Mouse (Mus musculus): ENCODE measurements around the gene Hist1h1a. TPM values are rescaled to one million over a fixed set of nuclear protein-coding genes. Genes with fewer than 3 reads are reported as not detected.
A peak's percentile ranks its signal among the peaks of the same experiment; 100 is the strongest.

Hist1h1a gene
- total and polyA plus RNA-seq, 3 experiments = 2.4 to 1,163 (median 30.9) TPM

DNA sequence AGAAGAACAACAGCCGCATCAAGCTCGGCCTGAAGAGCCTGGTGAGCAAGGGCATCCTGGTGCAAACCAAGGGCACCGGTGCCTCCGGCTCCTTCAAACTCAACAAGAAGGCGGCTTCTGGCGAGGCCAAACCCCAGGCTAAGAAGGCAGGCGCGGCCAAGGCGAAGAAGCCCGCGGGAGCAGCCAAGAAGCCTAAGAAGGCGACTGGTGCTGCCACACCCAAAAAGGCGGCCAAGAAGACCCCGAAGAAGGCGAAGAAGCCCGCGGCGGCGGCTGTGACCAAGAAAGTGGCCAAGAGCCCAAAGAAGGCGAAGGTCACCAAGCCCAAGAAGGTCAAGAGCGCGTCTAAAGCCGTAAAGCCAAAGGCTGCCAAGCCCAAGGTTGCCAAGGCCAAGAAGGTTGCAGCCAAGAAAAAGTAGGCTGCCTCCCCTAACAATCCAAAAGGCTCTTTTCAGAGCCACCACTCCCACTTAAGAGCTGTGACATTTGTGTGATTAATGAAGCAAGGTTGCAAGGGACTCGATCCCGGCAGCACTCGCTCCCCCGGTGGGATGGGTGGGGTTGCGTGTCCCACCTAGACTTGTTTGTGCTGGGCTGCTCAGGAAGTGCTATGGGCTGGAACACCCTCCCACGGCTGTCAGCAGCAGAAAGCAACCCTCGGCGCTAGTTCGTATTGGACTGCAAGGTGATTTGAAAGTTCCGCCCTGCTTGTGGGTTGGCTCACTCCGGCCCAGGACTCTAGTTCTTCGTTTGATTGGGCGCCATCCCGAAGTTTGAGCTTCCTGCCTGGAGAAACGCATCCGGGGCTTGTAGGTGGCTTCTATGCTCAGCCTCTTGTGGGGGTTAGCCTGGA lies 24.2 kb upstream of the Hist1h1a start (continued):
- TF ChIP-seq HCFC1 (IDR thresholded peaks at IDR 0.05; ENCODE audit: low read depth, low read length) (peak; percentile 69), USF1 (IDR thresholded peaks at IDR 0.05; ENCODE audit: low read depth, low read length) (no peak; the same call in 1 of the 2 replicates), ETS1 (conservative IDR thresholded peaks at IDR 0.05; ENCODE audit: low read depth, low read length) (no peak; the same call in none of the 2 replicates), CHD2 (IDR thresholded peaks at IDR 0.05; ENCODE audit: low read length) (peak; percentile 95), ELF1 (IDR thresholded peaks at IDR 0.05; ENCODE audit: low read depth, low read length) (peak; percentile 80), ZMIZ1 (IDR thresholded peaks at IDR 0.05; ENCODE audit: low read depth, low read length) (peak; percentile 99), PAX5 (IDR thresholded peaks at IDR 0.05; ENCODE audit: low read length) (no peak)

DNA sequence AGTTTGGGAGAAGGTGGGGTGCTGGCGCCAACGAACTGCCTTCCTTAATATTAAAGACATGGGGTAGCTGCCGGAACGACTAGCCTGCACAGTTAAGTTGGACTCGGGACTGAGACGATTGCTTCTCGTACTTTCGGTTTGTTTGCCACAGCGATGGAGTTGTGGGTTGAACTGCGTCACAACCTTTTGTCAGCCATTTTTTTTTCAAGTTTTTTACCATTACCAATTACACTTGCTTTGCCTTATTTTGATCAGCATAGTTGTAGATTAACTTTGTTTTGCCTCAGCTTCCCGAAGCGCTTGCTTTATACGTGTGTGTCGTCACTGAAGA lies 23.6 kb upstream of the Hist1h1a start:
- dilution Hi-C loops (cut with MboI; ENCODE audit: extremely low pct_ligation_motif_present, extremely low pct_unique_long_range_greater_than_20kb, low sequenced_read_pairs) = loop anchor here (10.0 kb wide), 1 partner anchor 45 kb away; the partner anchor contains the start of genes Hist1h1t and Hist1h4c
- Histone ChIP-seq H3K9ac (ENCODE audit: insufficient read depth, low read depth) (peak overlapping the region; percentile 100), H3K4me2 (ENCODE audit: insufficient read depth, low read depth, poor library complexity, severe bottlenecking) (peak overlapping the region; percentile 84; the same call in 1 of the 2 replicates), H3K27me3 (replicated peaks) (no peaks in the 10 kb centered on the region), H3K79me2 (replicated peaks; ENCODE audit: control insufficient read depth, extremely low read depth, insufficient read depth, poor library complexity, severe bottlenecking) (no peaks in the 10 kb centered on the region), H3K27ac (ENCODE audit: insufficient read depth, low read depth) (peak overlapping the region; percentile 95), H3K9me3 (replicated peaks; ENCODE audit: low read length) (no peaks in the 10 kb centered on the region), H3K36me3 (replicated peaks in 1 of 2; ENCODE audit: control insufficient read depth in 1 of 2, insufficient read depth in 1 of 2, low read length in 1 of 2) (no peaks in the 10 kb centered on the region), H3K4me3 (replicated peaks in 1 of 3; ENCODE audit: low read depth in 2 of 3, low read length in 2 of 3, poor library complexity in 1 of 3) (peak overlapping the region; percentile 54 to 74 (median 54)), H3K4me1 (ENCODE audit: control insufficient read depth in 1 of 2, insufficient read depth in 2 of 2) (peaks cover 3 to 29% of the 10 kb centered on the region in 2 experiments; a peak in 3 of 4 replicates)
- no peak for DNase-seq (ENCODE audit: extremely low read depth)
- in situ Hi-C loops (cut with MboI; ENCODE audit: low pct_ligation_motif_present, low pct_unique_long_range_greater_than_20kb, low sequenced_read_pairs) = loop anchor here (5.0 kb wide), 1 partner anchor 38 kb away; no protein-coding TSS in a partner anchor
- TF ChIP-seq IRF4 (IDR thresholded peaks at IDR 0.05; ENCODE audit: low read depth, low read length) = no peak
- TF ChIP-seq TBP (conservative IDR thresholded peaks at IDR 0.05; ENCODE audit: low read depth, low read length) = 0 out of 2 replicates have a peak, but pooled peaks have one; percentile 56
- TF ChIP-seq MXI1 (IDR thresholded peaks at IDR 0.05; ENCODE audit: low read depth, low read length) = no peak; the same call in 1 of the 2 replicates
- no peak for TF ChIP-seq MYC (IDR thresholded peaks at IDR 0.05; ENCODE audit: low read depth, low read length)
- no peak; the same call in none of the 2 replicates for TF ChIP-seq HCFC1 (IDR thresholded peaks at IDR 0.05; ENCODE audit: low read depth, low read length)
- no peak for TF ChIP-seq UBTF (IDR thresholded peaks at IDR 0.05; ENCODE audit: low read depth, low read length)
- TF ChIP-seq CHD1 (IDR thresholded peaks at IDR 0.05; ENCODE audit: low read depth, low read length) = no peak; the same call in 1 of the 2 replicates
- TF ChIP-seq SMC3 (IDR thresholded peaks at IDR 0.05; ENCODE audit: low read depth, low read length) = no peak; the same call in 1 of the 2 replicates
- peak; percentile 5; the same call in 1 of the 2 replicates for TF ChIP-seq SIN3A (IDR thresholded peaks at IDR 0.05; ENCODE audit: low read length)
- 0 out of 2 replicates have a peak, but pooled peaks have one; percentile 85 for TF ChIP-seq E2F4 (IDR thresholded peaks at IDR 0.05; ENCODE audit: insufficient replicate concordance, low read depth, low read length)
- TF ChIP-seq KAT2A (IDR thresholded peaks at IDR 0.05; ENCODE audit: insufficient replicate concordance, low read length) = 0 out of 2 replicates have a peak, but pooled peaks have one; percentile 4
- peak; percentile 68; the same call in 1 of the 2 replicates for TF ChIP-seq POLR2A (IDR thresholded peaks at IDR 0.05; ENCODE audit: low read depth, low read length)
- 0 out of 2 replicates have a peak, but pooled peaks have one; percentile 4 for TF ChIP-seq USF2 (conservative IDR thresholded peaks at IDR 0.05; ENCODE audit: low read depth, low read length)
- TF ChIP-seq NELFE (IDR thresholded peaks at IDR 0.05; ENCODE audit: low read depth, low read length) = no peak; the same call in 1 of the 2 replicates
- peak; percentile 22; the same call in 1 of the 2 replicates for TF ChIP-seq MEF2A (IDR thresholded peaks at IDR 0.05; ENCODE audit: borderline replicate concordance, low read depth, low read length)
- peak; percentile 36; the same call in 1 of the 2 replicates for TF ChIP-seq BHLHE40 (IDR thresholded peaks at IDR 0.05; ENCODE audit: low read depth, low read length)
- no peak for TF ChIP-seq MAZ (IDR thresholded peaks at IDR 0.05; ENCODE audit: low read depth, low read length)
- TF ChIP-seq EP300 (IDR thresholded peaks at IDR 0.05; ENCODE audit: low read length) = no peak
- peak; percentile 12; the same call in 1 of the 2 replicates for TF ChIP-seq RCOR1 (conservative IDR thresholded peaks at IDR 0.05; ENCODE audit: low read depth, low read length)
- no peak for TF ChIP-seq JUND (conservative IDR thresholded peaks at IDR 0.05; ENCODE audit: low read depth, low read length)
- peak; percentile 49; the same call in 1 of the 2 replicates for TF ChIP-seq ZNF384 (IDR thresholded peaks at IDR 0.05; ENCODE audit: low read depth, low read length)
- TF ChIP-seq ELF1 (IDR thresholded peaks at IDR 0.05; ENCODE audit: low read depth, low read length) = no peak
- no peak for TF ChIP-seq ZC3H11A (IDR thresholded peaks at IDR 0.05; ENCODE audit: low read depth, low read length)
- TF ChIP-seq MAX (IDR thresholded peaks at IDR 0.05; ENCODE audit: low read length) = no peak
- no peak for TF ChIP-seq PAX5 (IDR thresholded peaks at IDR 0.05; ENCODE audit: low read length)
- TF ChIP-seq GABPA (IDR thresholded peaks at IDR 0.05; ENCODE audit: insufficient replicate concordance, low read depth, low read length) = no peak
- no peak; the same call in none of the 2 replicates for TF ChIP-seq CHD2 (IDR thresholded peaks at IDR 0.05; ENCODE audit: low read length)
- TF ChIP-seq POLR2AphosphoS2 (IDR thresholded peaks at IDR 0.05; ENCODE audit: low read depth, low read length) = peak; percentile 31; the same call in 1 of the 2 replicates
- TF ChIP-seq CTCF (conservative IDR thresholded peaks at IDR 0.05 in 1 of 2, IDR thresholded peaks at IDR 0.05 in 1 of 2; ENCODE audit: low read depth in 2 of 2, low read length in 2 of 2) = no peak
- TF ChIP-seq ZMIZ1 (IDR thresholded peaks at IDR 0.05; ENCODE audit: low read depth, low read length) = no peak
- no peak; the same call in 1 of the 2 replicates for TF ChIP-seq NRF1 (IDR thresholded peaks at IDR 0.05; ENCODE audit: low read depth, low read length)
- TF ChIP-seq JUN (IDR thresholded peaks at IDR 0.05; ENCODE audit: insufficient read depth, low read depth, low read length) = no peak

Measured in CH12.LX (cell line).